Mouse (Mus musculus) stomach, postnatal 0 days (tissue): ENCODE results near the gene Fbxl13.

Source experiments
- CTCF ChIP-seq: IDR thresholded peaks from 2 replicates; pipeline ENCODE4 v1.5.1; 2016; ENCODE audit warnings: antibody characterized with exemption, low read depth, mild to moderate bottlenecking, moderate library complexity
- EP300 ChIP-seq: optimal IDR thresholded peaks from 2 replicates; pipeline ENCODE3; 2016; ENCODE audit warnings: antibody characterized with exemption

- no peak for TF ChIP-seq CTCF
- TF ChIP-seq EP300 = no peak
Observed at GRCm38 (mm10) chr5:21574386-21575209, 70.8 kb downstream of the Fbxl13 start.
